Comparison of ENCODE assay signal across 24 mouse cellular contexts in the genomic region with DNA sequence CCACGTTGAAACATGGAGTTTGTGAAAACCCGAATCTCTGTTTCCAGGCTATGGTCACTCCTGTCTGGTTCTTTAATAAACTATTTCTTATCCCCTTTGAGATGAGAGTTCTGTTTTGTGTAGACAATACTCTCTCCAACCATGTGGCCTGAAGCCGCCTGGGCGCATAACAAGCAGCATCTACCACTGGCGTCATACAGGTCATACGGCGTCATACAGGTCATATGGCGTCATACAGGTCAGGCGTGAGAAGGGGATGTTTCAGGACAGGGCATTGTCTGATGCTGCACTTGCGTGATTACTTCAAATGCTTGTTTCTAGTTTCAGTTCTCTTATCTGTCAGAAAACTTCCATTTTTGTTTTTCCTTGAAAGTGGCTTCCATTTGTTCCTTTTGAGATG.
"Had no signal": no experiment of that assay in that cellular context is flagged by ENCODE, and none has a peak within 500 bp of the region (broad histone marks: within the 10 kb centered on the region; RNA-seq: fewer than 3 reads in every experiment).

No protein-coding gene starts in this region.

- H3K4me3 ChIP-seq: heart, embryonic 10.5 days; heart, embryonic 12.5 days; hindbrain, embryonic 10.5 days; hindbrain, embryonic 12.5 days; intestine, embryonic 15.5 days; layer of hippocampus, adult 2 months; left cerebral cortex, adult 2 months; limb, embryonic 13.5 days; limb, embryonic 15.5 days; liver, embryonic 12.5 days had no signal

- DNase-seq: gastrocnemius, postnatal 14 days; gastrocnemius, postnatal 36 days; heart, postnatal 10 days; heart, postnatal 4 days; kidney, adult 18-20 months; kidney, adult 8-10 months; kidney, postnatal 10 days; kidney, postnatal 25 days; kidney, postnatal 4 days; left cerebral cortex, postnatal 4 days had no signal

- H3K27ac ChIP-seq: heart, embryonic 10.5 days; hindbrain, embryonic 10.5 days; hindbrain, embryonic 12.5 days; hindbrain, embryonic 14.5 days; intestine, embryonic 15.5 days; layer of hippocampus, adult 2 months; left cerebral cortex, adult 2 months; limb, embryonic 13.5 days; limb, embryonic 15.5 days; liver, embryonic 12.5 days had no signal

- H3K9ac ChIP-seq: heart, embryonic 12.5 days; hindbrain, embryonic 12.5 days; hindbrain, embryonic 14.5 days; intestine, embryonic 15.5 days; limb, embryonic 13.5 days; limb, embryonic 15.5 days; liver, embryonic 12.5 days had no signal

- H3K36me3 ChIP-seq: heart, embryonic 10.5 days; heart, embryonic 12.5 days; hindbrain, embryonic 10.5 days; hindbrain, embryonic 12.5 days; intestine, embryonic 15.5 days; limb, embryonic 13.5 days; limb, embryonic 15.5 days; liver, embryonic 12.5 days had no signal

- H3K9me3 ChIP-seq: heart, embryonic 10.5 days; heart, embryonic 12.5 days; hindbrain, embryonic 10.5 days; hindbrain, embryonic 12.5 days; intestine, embryonic 15.5 days; limb, embryonic 13.5 days; limb, embryonic 15.5 days; liver, embryonic 12.5 days had no signal

- ATAC-seq: hindbrain, embryonic 16.5 days; inflammation-experienced regulatory T-cells, adult 6 months; intestine, embryonic 15.5 days; intestine, postnatal 0 days; liver, embryonic 12.5 days had no signal

- H3K4me2 ChIP-seq: heart, embryonic 12.5 days; hindbrain, embryonic 12.5 days; hindbrain, embryonic 14.5 days; intestine, embryonic 15.5 days; limb, embryonic 13.5 days; limb, embryonic 15.5 days; liver, embryonic 12.5 days had no signal

- H3K4me1 ChIP-seq: liver, embryonic 12.5 days had no signal

- H3K27me3 ChIP-seq: intestine, embryonic 15.5 days had no signal
